9 mouse cellular contexts compared by ENCODE assay signal in genomic region chr7:142435524-142435923, GRCm38 (mm10). TPM values are rescaled to one million over a fixed set of nuclear protein-coding genes. Genes with fewer than 3 reads are reported as not detected.
DNase-seq lines count a peak whose midpoint lies in the region; ATAC-seq and TF ChIP-seq lines count a peak whose summit lies in the region.
"Had no signal": no experiment of that assay in that cellular context is flagged by ENCODE, and none has a peak within 500 bp of the region (broad histone marks: within the 10 kb centered on the region; RNA-seq: fewer than 3 reads in every experiment).

No protein-coding gene starts in this region.

- peak; percentile 85 for TF ChIP-seq RAD21 in MEL (IDR thresholded peaks at IDR 0.05; ENCODE audit: low read depth, low read length)

- no peak for TF ChIP-seq POLR2A in MEL (IDR thresholded peaks at IDR 0.05; ENCODE audit: control insufficient read depth in 1 of 2, insufficient read depth in 1 of 2, low read depth in 1 of 2, low read length in 2 of 2, poor library complexity in 1 of 2)

- H3K9me3 ChIP-seq in MEL (replicated peaks; ENCODE audit: insufficient read depth, low read length) = no peaks in the 10 kb centered on the region
- no peaks in the 10 kb centered on the region for H3K9me3 ChIP-seq in kidney, embryonic 15.5 days (replicated peaks)
- no peaks in the 10 kb centered on the region for H3K9me3 ChIP-seq in limb, embryonic 15.5 days
- no peaks in the 10 kb centered on the region for H3K9me3 ChIP-seq in neural tube, embryonic 11.5 days (ENCODE audit: control insufficient read depth, low read length)

- H3K27ac ChIP-seq in MEL (ENCODE audit: control insufficient read depth, low read depth, low read length) = no peak overlapping the region
- no peak overlapping the region for H3K27ac ChIP-seq in kidney, embryonic 15.5 days
- peak overlapping the region; percentile 92 for H3K27ac ChIP-seq in limb, embryonic 15.5 days
- H3K27ac ChIP-seq in neural tube, embryonic 11.5 days (ENCODE audit: low read depth, low read length) = no peak overlapping the region

- peak; percentile 89 to 95 (median 93) for TF ChIP-seq CTCF in MEL (IDR thresholded peaks at IDR 0.05 in 2 of 3, conservative IDR thresholded peaks at IDR 0.05 in 1 of 3; ENCODE audit: control insufficient read depth in 1 of 3, insufficient read depth in 1 of 3, low read depth in 2 of 3, low read length in 3 of 3, poor library complexity in 1 of 3, severe bottlenecking in 1 of 3)

- H3K27me3 ChIP-seq in MEL (ENCODE audit: control insufficient read depth in 1 of 2, insufficient read depth in 2 of 2, low read length in 2 of 2) = peaks cover 4 to 9% of the 10 kb centered on the region in 2 experiments; a peak in 3 of 4 replicates
- no peaks in the 10 kb centered on the region for H3K27me3 ChIP-seq in kidney, embryonic 15.5 days
- no peaks in the 10 kb centered on the region for H3K27me3 ChIP-seq in limb, embryonic 15.5 days
- H3K27me3 ChIP-seq in neural tube, embryonic 11.5 days (ENCODE audit: control insufficient read depth, insufficient read depth, low read length) = no peaks in the 10 kb centered on the region

- H3K4me1 ChIP-seq in MEL (ENCODE audit: control insufficient read depth in 1 of 2, insufficient read depth in 2 of 2, low read length in 2 of 2) = no peaks in the 10 kb centered on the region
- H3K4me1 ChIP-seq in kidney, embryonic 15.5 days = peaks cover 31% of the 10 kb centered on the region
- H3K4me1 ChIP-seq in limb, embryonic 15.5 days = peaks cover 67% of the 10 kb centered on the region
- no peaks in the 10 kb centered on the region for H3K4me1 ChIP-seq in neural tube, embryonic 11.5 days (ENCODE audit: control insufficient read depth, insufficient read depth, low read length)

- peak; percentile 52; the same call in 1 of the 2 replicates for ATAC-seq in kidney, embryonic 15.5 days (replicated peaks; ENCODE audit: low FRiP score)
- ATAC-seq in limb, embryonic 15.5 days (ENCODE audit: insufficient number of reproducible peaks, low FRiP score, low TSS enrichment, low read depth) = no peak
- ATAC-seq in neural tube, embryonic 11.5 days (ENCODE audit: insufficient read depth, low FRiP score, low TSS enrichment) = no peak

- H3K4me3 ChIP-seq in MEL (ENCODE audit: control insufficient read depth in 1 of 2, insufficient read depth in 1 of 2, low read depth in 2 of 2, low read length in 2 of 2) = no peak overlapping the region
- H3K4me3 ChIP-seq in kidney, embryonic 15.5 days (replicated peaks) = no peak overlapping the region
- H3K4me3 ChIP-seq in limb, embryonic 15.5 days = no peak overlapping the region
- no peak overlapping the region for H3K4me3 ChIP-seq in neural tube, embryonic 11.5 days (ENCODE audit: low read depth, low read length)

- H3K36me3 ChIP-seq in MEL (ENCODE audit: control insufficient read depth in 1 of 2, insufficient read depth in 2 of 2, low read length in 2 of 2) = no peaks in the 10 kb centered on the region
- no peaks in the 10 kb centered on the region for H3K36me3 ChIP-seq in kidney, embryonic 15.5 days
- no peaks in the 10 kb centered on the region for H3K36me3 ChIP-seq in limb, embryonic 15.5 days
- no peaks in the 10 kb centered on the region for H3K36me3 ChIP-seq in neural tube, embryonic 11.5 days (ENCODE audit: control insufficient read depth, insufficient read depth, low read length)

- H3K79me2 ChIP-seq in MEL (ENCODE audit: control insufficient read depth, insufficient read depth, low read length, poor library complexity) = no peaks in the 10 kb centered on the region

- H3K4me2 ChIP-seq in kidney, embryonic 15.5 days = no peak overlapping the region
- H3K4me2 ChIP-seq in limb, embryonic 15.5 days = no peak overlapping the region
- no peak overlapping the region for H3K4me2 ChIP-seq in neural tube, embryonic 11.5 days (ENCODE audit: low read depth)

- no peak overlapping the region for H3K9ac ChIP-seq in MEL (ENCODE audit: control insufficient read depth, low read depth, low read length, poor library complexity, severe bottlenecking)
- no peak overlapping the region for H3K9ac ChIP-seq in kidney, embryonic 15.5 days
- H3K9ac ChIP-seq in limb, embryonic 15.5 days = no peak overlapping the region
- H3K9ac ChIP-seq in neural tube, embryonic 11.5 days (ENCODE audit: low read length) = no peak overlapping the region

- DNase-seq in A20 (ENCODE audit: low read depth, low spot score) (peak; percentile 67), MEL (ENCODE audit: low read depth, low spot score) (peak; percentile 73)
- DNase-seq in cerebellum, adult 8-10 months = peak; percentile 71
- peak; percentile 52 to 74 for DNase-seq in frontal cortex, postnatal 36 days (ENCODE audit: low spot score in 2 of 2)
- DNase-seq in neural tube, embryonic 11.5 days (ENCODE audit: low spot score) = peak; percentile 71
- DNase-seq in thymus, postnatal 10 days (ENCODE audit: low spot score in 2 of 2) = peak; percentile 66 to 81

- TF ChIP-seq EP300 in MEL (IDR thresholded peaks at IDR 0.05; ENCODE audit: low read depth in 1 of 2, low read length in 2 of 2) = no peak

- WGBS in kidney, embryonic 15.5 days = 19% methylated on average over 4 of the region's 4 CpGs
- WGBS in limb, embryonic 15.5 days = 27% methylated on average over 4 of the region's 4 CpGs
- 26% methylated on average over 4 of the region's 4 CpGs for WGBS in neural tube, embryonic 11.5 days

TF ChIP-seq in MEL, 35 proteins besides CTCF, POLR2A, EP300 and RAD21 (continues in another document):
- no peak for TF ChIP-seq BHLHE40 (IDR thresholded peaks at IDR 0.05; ENCODE audit: borderline replicate concordance, low read depth, low read length)
- TF ChIP-seq CHD1 (IDR thresholded peaks at IDR 0.05; ENCODE audit: low read depth, low read length) = no peak
- no peak for TF ChIP-seq TAL1 (IDR thresholded peaks at IDR 0.05; ENCODE audit: low read length)
- peak; percentile 97 for TF ChIP-seq ZC3H11A (IDR thresholded peaks at IDR 0.05; ENCODE audit: low read depth, low read length)
- TF ChIP-seq NELFE (IDR thresholded peaks at IDR 0.05; ENCODE audit: low read depth, low read length) = no peak
- TF ChIP-seq MAFK (IDR thresholded peaks at IDR 0.05; ENCODE audit: borderline replicate concordance, low read depth, low read length) = no peak
- TF ChIP-seq KAT2A (conservative IDR thresholded peaks at IDR 0.05; ENCODE audit: low read depth, low read length) = no peak
- 0 out of 2 replicates have a peak, but pooled peaks have one; percentile 34 for TF ChIP-seq JUND (IDR thresholded peaks at IDR 0.05; ENCODE audit: low read depth, low read length)
- TF ChIP-seq MXI1 (IDR thresholded peaks at IDR 0.05; ENCODE audit: low read depth, low read length) = no peak
- peak; percentile 22; the same call in 1 of the 2 replicates for TF ChIP-seq USF1 (IDR thresholded peaks at IDR 0.05; ENCODE audit: low read depth, low read length)
- peak; percentile 99 for TF ChIP-seq SMC3 (IDR thresholded peaks at IDR 0.05; ENCODE audit: low read depth, low read length)
- no peak for TF ChIP-seq MYC (IDR thresholded peaks at IDR 0.05; ENCODE audit: low read depth, low read length)
- TF ChIP-seq MEF2A (IDR thresholded peaks at IDR 0.05; ENCODE audit: extremely low read depth, insufficient replicate concordance, low read depth, low read length, poor library complexity, severe bottlenecking) = no peak
- TF ChIP-seq TCF12 (IDR thresholded peaks at IDR 0.05; ENCODE audit: low read depth, low read length) = no peak
- no peak for TF ChIP-seq CHD2 (IDR thresholded peaks at IDR 0.05; ENCODE audit: low read length)
- TF ChIP-seq TBP (IDR thresholded peaks at IDR 0.05; ENCODE audit: low read depth, low read length) = no peak

RNA-seq across cellular contexts. Expression of gene Syt8, which starts 0.9 kb away (rescaled TPM):
- total RNA-seq in MEL (2012; rRNA removed) = not detected in 2 replicates
- polyA plus RNA-seq in MEL (2012; ENCODE audit: insufficient read depth in 1 of 2, insufficient read length in 2 of 2, low read depth in 1 of 2, low replicate concordance in 2 of 2, missing spikeins in 1 of 2) = not detected
- 0.62 and 1.3 TPM in 2 replicates for polyA plus RNA-seq in kidney, embryonic 15.5 days (2015; fragmentation: Nextera tagmentation; extraction: Ambion mirVana)
- polyA plus RNA-seq in limb, embryonic 15.5 days (2015; fragmentation: Nextera tagmentation; extraction: Ambion mirVana) = 6.3 and 6.7 TPM in 2 replicates
- not detected in 2 replicates for polyA plus RNA-seq in neural tube, embryonic 11.5 days (2014; fragmentation: Nextera tagmentation; extraction: Ambion mirVana)
- polyA plus RNA-seq: heart, embryonic 14.5 days had no signal

RNA-seq across cellular contexts. Expression of gene Tnni2, which starts 6.1 kb away (rescaled TPM):
- total RNA-seq in MEL (2012; rRNA removed) = not detected in 2 replicates
- polyA plus RNA-seq in MEL (2012; ENCODE audit: insufficient read depth in 1 of 2, insufficient read length in 2 of 2, low read depth in 1 of 2, low replicate concordance in 2 of 2, missing spikeins in 1 of 2) = under 1 TPM in 1 of 2 experiments, not detected in 1; 0.84 TPM
- 19.0 and 45.8 TPM in 2 replicates for polyA plus RNA-seq in kidney, embryonic 15.5 days (2015; fragmentation: Nextera tagmentation; extraction: Ambion mirVana)
- 136 and 529 TPM in 2 replicates for polyA plus RNA-seq in limb, embryonic 15.5 days (2015; fragmentation: Nextera tagmentation; extraction: Ambion mirVana)
- polyA plus RNA-seq in neural tube, embryonic 11.5 days (2014; fragmentation: Nextera tagmentation; extraction: Ambion mirVana) = 2.1 and 3.5 TPM in 2 replicates

RNA-seq across cellular contexts. Expression of gene Lsp1, which starts 25.1 kb away (rescaled TPM):
- total RNA-seq in MEL (2012; rRNA removed) = not detected in 2 replicates
- not detected for polyA plus RNA-seq in MEL (2012; ENCODE audit: insufficient read depth in 1 of 2, insufficient read length in 2 of 2, low read depth in 1 of 2, low replicate concordance in 2 of 2, missing spikeins in 1 of 2)
- polyA plus RNA-seq in kidney, embryonic 15.5 days (2015; fragmentation: Nextera tagmentation; extraction: Ambion mirVana) = 115 and 139 TPM in 2 replicates
- 57.3 and 63.3 TPM in 2 replicates for polyA plus RNA-seq in limb, embryonic 15.5 days (2015; fragmentation: Nextera tagmentation; extraction: Ambion mirVana)
- polyA plus RNA-seq in neural tube, embryonic 11.5 days (2014; fragmentation: Nextera tagmentation; extraction: Ambion mirVana) = 15.1 and 21.0 TPM in 2 replicates

RNA-seq across cellular contexts. Expression of gene Ctsd, which starts 47.7 kb away (rescaled TPM):
- 112 and 115 TPM in 2 replicates for total RNA-seq in MEL (2012; rRNA removed)
- polyA plus RNA-seq in MEL (2012; ENCODE audit: insufficient read depth in 1 of 2, insufficient read length in 2 of 2, low read depth in 1 of 2, low replicate concordance in 2 of 2, missing spikeins in 1 of 2) = 100 to 1,000 TPM in 1 of 2 experiments, 10 to 100 TPM in 1; 89.3 to 179 TPM
- polyA plus RNA-seq in kidney, embryonic 15.5 days (2015; fragmentation: Nextera tagmentation; extraction: Ambion mirVana) = 294 and 312 TPM in 2 replicates
- polyA plus RNA-seq in limb, embryonic 15.5 days (2015; fragmentation: Nextera tagmentation; extraction: Ambion mirVana) = 392 and 426 TPM in 2 replicates
- polyA plus RNA-seq in neural tube, embryonic 11.5 days (2014; fragmentation: Nextera tagmentation; extraction: Ambion mirVana) = 176 and 189 TPM in 2 replicates

RNA-seq across cellular contexts. Expression of gene Gm49369, which starts 53.1 kb away (rescaled TPM):
- total RNA-seq in MEL (2012; rRNA removed) = 3.2 and 8.1 TPM in 2 replicates
- polyA plus RNA-seq in MEL (2012; ENCODE audit: insufficient read depth in 1 of 2, insufficient read length in 2 of 2, low read depth in 1 of 2, low replicate concordance in 2 of 2, missing spikeins in 1 of 2) = 10 to 100 TPM in 1 of 2 experiments, not detected in 1; 15.2 TPM
- 1.2 and 2.5 TPM in 2 replicates for polyA plus RNA-seq in kidney, embryonic 15.5 days (2015; fragmentation: Nextera tagmentation; extraction: Ambion mirVana)
- not detected in 2 replicates for polyA plus RNA-seq in limb, embryonic 15.5 days (2015; fragmentation: Nextera tagmentation; extraction: Ambion mirVana)
- polyA plus RNA-seq in neural tube, embryonic 11.5 days (2014; fragmentation: Nextera tagmentation; extraction: Ambion mirVana) = not detected in 2 replicates
- polyA plus RNA-seq: heart, embryonic 14.5 days had no signal

Comparison
In these comparisons a context has a peak if more than half of its experiments do, and no peak if none do; other contexts are left out.
1. RNA of gene Lsp1, which starts 25.1 kb away (polyA plus RNA-seq): 115 to 139 TPM in kidney, embryonic 15.5 days, 57.3 to 63.3 TPM in limb, embryonic 15.5 days and 15.1 to 21.0 TPM in neural tube, embryonic 11.5 days; not detected in MEL; every median in the first group is over 10 times any median in the second.
2. Peak in every context shown above with its lines, with median percentiles within 50 percentile points of each other: DNase-seq.